ENCODE assay signal across 22 mouse cellular contexts in genomic region chr11:120366443-120367027, GRCm38 (mm10). TPM values are rescaled to one million over a fixed set of nuclear protein-coding genes. Genes with fewer than 3 reads are reported as not detected.
A peak's percentile ranks its signal among the peaks of the same experiment; 100 is the strongest.
DNase-seq lines count a peak whose midpoint lies in the region; ATAC-seq and TF ChIP-seq lines count a peak whose summit lies in the region.
"Had no signal": no experiment of that assay in that cellular context is flagged by ENCODE, and none has a peak within 500 bp of the region (broad histone marks: within the 10 kb centered on the region; RNA-seq: fewer than 3 reads in every experiment).

No protein-coding gene starts in this region.

- no peaks in the 10 kb centered on the region for H3K27me3 ChIP-seq in forebrain, embryonic 16.5 days (replicated peaks; ENCODE audit: control insufficient read depth, insufficient read depth, low read length)
- 0 out of 2 replicates have a peak, but pooled peaks cover 2% of the 10 kb centered on the region for H3K27me3 ChIP-seq in forebrain, embryonic 11.5 days (ENCODE audit: control insufficient read depth, insufficient read depth, low read length)
- H3K27me3 ChIP-seq in hindbrain, embryonic 14.5 days (ENCODE audit: control insufficient read depth, insufficient read depth, low read length) = no peaks in the 10 kb centered on the region
- peaks cover 3% of the 10 kb centered on the region; the same call in 1 of the 2 replicates for H3K27me3 ChIP-seq in hindbrain, embryonic 12.5 days
- no peaks in the 10 kb centered on the region for H3K27me3 ChIP-seq in midbrain, embryonic 10.5 days (ENCODE audit: low read depth, poor library complexity, severe bottlenecking)
- H3K27me3 ChIP-seq in midbrain, postnatal 0 days (ENCODE audit: insufficient read depth, low read length) = no peaks in the 10 kb centered on the region
- H3K27me3 ChIP-seq: embryonic facial prominence, embryonic 12.5 days; limb, embryonic 15.5 days had no signal

- H3K9me3 ChIP-seq in forebrain, embryonic 16.5 days (ENCODE audit: control insufficient read depth, low read length) = no peaks in the 10 kb centered on the region
- no peaks in the 10 kb centered on the region for H3K9me3 ChIP-seq in forebrain, embryonic 11.5 days (ENCODE audit: control insufficient read depth, low read length)
- no peaks in the 10 kb centered on the region for H3K9me3 ChIP-seq in hindbrain, embryonic 14.5 days (ENCODE audit: control insufficient read depth, low read length)
- H3K9me3 ChIP-seq in hindbrain, embryonic 12.5 days (replicated peaks) = no peaks in the 10 kb centered on the region
- no peaks in the 10 kb centered on the region for H3K9me3 ChIP-seq in midbrain, embryonic 10.5 days (replicated peaks)
- H3K9me3 ChIP-seq in midbrain, postnatal 0 days (ENCODE audit: low read length) = no peaks in the 10 kb centered on the region
- H3K9me3 ChIP-seq: embryonic facial prominence, embryonic 12.5 days; limb, embryonic 15.5 days; liver, embryonic 15.5 days had no signal

- H3K4me2 ChIP-seq in forebrain, embryonic 16.5 days (ENCODE audit: low read length) = no peak overlapping the region
- no peak overlapping the region for H3K4me2 ChIP-seq in forebrain, embryonic 11.5 days (ENCODE audit: low read depth, low read length, severe bottlenecking)
- H3K4me2 ChIP-seq in hindbrain, embryonic 14.5 days (replicated peaks) = no peak overlapping the region
- H3K4me2 ChIP-seq in hindbrain, embryonic 12.5 days (replicated peaks) = no peak overlapping the region
- H3K4me2 ChIP-seq in midbrain, postnatal 0 days (ENCODE audit: low read depth, low read length, poor library complexity, severe bottlenecking) = no peak overlapping the region
- H3K4me2 ChIP-seq: embryonic facial prominence, embryonic 12.5 days; limb, embryonic 15.5 days; liver, embryonic 15.5 days had no signal

- H3K27ac ChIP-seq in forebrain, embryonic 16.5 days (ENCODE audit: low read length) = no peak overlapping the region
- H3K27ac ChIP-seq in forebrain, embryonic 11.5 days (ENCODE audit: low read depth, low read length) = no peak overlapping the region
- H3K27ac ChIP-seq in hindbrain, embryonic 14.5 days = no peak overlapping the region
- no peak overlapping the region for H3K27ac ChIP-seq in hindbrain, embryonic 12.5 days
- H3K27ac ChIP-seq in midbrain, embryonic 10.5 days (replicated peaks) = peak overlapping the region; percentile 49
- H3K27ac ChIP-seq in midbrain, postnatal 0 days (ENCODE audit: low read depth, low read length) = peak overlapping the region; percentile 43
- H3K27ac ChIP-seq: embryonic facial prominence, embryonic 12.5 days; layer of hippocampus, adult 2 months; limb, embryonic 15.5 days; liver, embryonic 15.5 days had no signal

- TF ChIP-seq CTCF in midbrain, postnatal 0 days (IDR thresholded peaks at IDR 0.05) = no peak

- H3K4me3 ChIP-seq in forebrain, embryonic 16.5 days (replicated peaks; ENCODE audit: low read length) = no peak overlapping the region
- H3K4me3 ChIP-seq in forebrain, embryonic 11.5 days (ENCODE audit: low read depth, low read length) = no peak overlapping the region
- no peak overlapping the region for H3K4me3 ChIP-seq in hindbrain, embryonic 14.5 days (replicated peaks; ENCODE audit: low read length)
- no peak overlapping the region for H3K4me3 ChIP-seq in hindbrain, embryonic 12.5 days
- H3K4me3 ChIP-seq in midbrain, embryonic 10.5 days = no peak overlapping the region
- H3K4me3 ChIP-seq in midbrain, postnatal 0 days (ENCODE audit: low read depth, low read length) = no peak overlapping the region
- H3K4me3 ChIP-seq: embryonic facial prominence, embryonic 12.5 days; erythroblast, embryonic 14.5 days; layer of hippocampus, adult 2 months; limb, embryonic 15.5 days; liver, embryonic 15.5 days had no signal

- ATAC-seq in forebrain, embryonic 16.5 days = peak; percentile 25
- ATAC-seq in forebrain, embryonic 11.5 days (replicated peaks; ENCODE audit: low FRiP score) = no peak
- no peak for ATAC-seq in hindbrain, embryonic 14.5 days (ENCODE audit: low FRiP score)
- no peak for ATAC-seq in hindbrain, embryonic 12.5 days (ENCODE audit: low FRiP score)
- ATAC-seq in midbrain, postnatal 0 days (ENCODE audit: low FRiP score) = no peak
- ATAC-seq: inflammation-experienced regulatory T-cells, adult 6 months had no signal

- 34% methylated on average over 7 of the region's 7 CpGs for WGBS in forebrain, embryonic 16.5 days
- 36% methylated on average over 7 of the region's 7 CpGs for whole genome bisulfite sequencing in forebrain, embryonic 11.5 days
- 31% methylated on average over 7 of the region's 7 CpGs for WGBS in hindbrain, embryonic 14.5 days
- WGBS in hindbrain, embryonic 12.5 days = 31% methylated on average over 7 of the region's 7 CpGs
- 34% methylated on average over 7 of the region's 7 CpGs for WGBS in midbrain, embryonic 10.5 days
- WGBS in midbrain, postnatal 0 days = 25% methylated on average over 7 of the region's 7 CpGs

- H3K9ac ChIP-seq in forebrain, embryonic 16.5 days (replicated peaks; ENCODE audit: low read depth, low read length) = 0 out of 2 replicates have a peak overlapping the region, but pooled peaks have one; percentile 8
- H3K9ac ChIP-seq in forebrain, embryonic 11.5 days (ENCODE audit: low read length) = no peak overlapping the region
- H3K9ac ChIP-seq in hindbrain, embryonic 14.5 days = peak overlapping the region; percentile 26; the same call in 1 of the 2 replicates
- H3K9ac ChIP-seq in hindbrain, embryonic 12.5 days = no peak overlapping the region
- no peak overlapping the region for H3K9ac ChIP-seq in midbrain, postnatal 0 days (replicated peaks; ENCODE audit: low read length, poor library complexity, severe bottlenecking)
- H3K9ac ChIP-seq: embryonic facial prominence, embryonic 12.5 days; limb, embryonic 15.5 days; liver, embryonic 15.5 days had no signal

- peaks cover 13% of the 10 kb centered on the region for H3K4me1 ChIP-seq in forebrain, embryonic 16.5 days (replicated peaks; ENCODE audit: control insufficient read depth, insufficient read depth, low read length)
- no peaks in the 10 kb centered on the region; the same call in 1 of the 2 replicates for H3K4me1 ChIP-seq in forebrain, embryonic 11.5 days (replicated peaks; ENCODE audit: control insufficient read depth, insufficient read depth, low read length)
- peaks cover 14% of the 10 kb centered on the region for H3K4me1 ChIP-seq in hindbrain, embryonic 14.5 days (replicated peaks; ENCODE audit: control insufficient read depth, insufficient read depth, low read length)
- H3K4me1 ChIP-seq in hindbrain, embryonic 12.5 days = peaks cover 30% of the 10 kb centered on the region
- peaks cover 39% of the 10 kb centered on the region for H3K4me1 ChIP-seq in midbrain, embryonic 10.5 days
- peaks cover 8% of the 10 kb centered on the region; the same call in 1 of the 2 replicates for H3K4me1 ChIP-seq in midbrain, postnatal 0 days (ENCODE audit: insufficient read depth, low read length)

- H3K36me3 ChIP-seq in forebrain, embryonic 16.5 days (ENCODE audit: control insufficient read depth, insufficient read depth) = peaks cover 5% of the 10 kb centered on the region; the same call in 1 of the 2 replicates
- no peaks in the 10 kb centered on the region for H3K36me3 ChIP-seq in forebrain, embryonic 11.5 days (ENCODE audit: control insufficient read depth, insufficient read depth, low read length)
- peaks cover 31% of the 10 kb centered on the region for H3K36me3 ChIP-seq in hindbrain, embryonic 14.5 days (replicated peaks; ENCODE audit: control insufficient read depth, insufficient read depth)
- peaks cover 19% of the 10 kb centered on the region for H3K36me3 ChIP-seq in hindbrain, embryonic 12.5 days
- peaks cover 28% of the 10 kb centered on the region for H3K36me3 ChIP-seq in midbrain, embryonic 10.5 days
- peaks cover 26% of the 10 kb centered on the region for H3K36me3 ChIP-seq in midbrain, postnatal 0 days (ENCODE audit: insufficient read depth, low read length)
- H3K36me3 ChIP-seq: liver, embryonic 15.5 days had no signal

- no peak for DNase-seq in forebrain, embryonic 11.5 days (ENCODE audit: low spot score)
- no peak for DNase-seq in hindbrain, embryonic 14.5 days (ENCODE audit: low spot score)
- no peak for DNase-seq in midbrain, embryonic 10.5 days (ENCODE audit: low spot score)
- DNase-seq in midbrain, postnatal 0 days (ENCODE audit: low spot score) = no peak
- DNase-seq in thymus, postnatal 4 days = no peak
- DNase-seq in adrenal gland, adult 18-20 months (ENCODE audit: low spot score in 2 of 2) = no peak
- DNase-seq: cerebellum, adult 9-11 months; kidney, adult 2 months; kidney, postnatal 10 days; layer of hippocampus, postnatal 36 days; thymus, postnatal 14 days had no signal

RNA-seq across cellular contexts. Expression of gene Fscn2, which starts 5.2 kb away (rescaled TPM):
- 1.3 and 1.5 TPM in 2 replicates for polyA plus RNA-seq in forebrain, embryonic 16.5 days (2015; fragmentation: Nextera tagmentation; extraction: Ambion mirVana)
- polyA plus RNA-seq in forebrain, embryonic 11.5 days (2014; fragmentation: Nextera tagmentation; extraction: Ambion mirVana) = 1.0 TPM in 1 of 2 replicates, not detected in the other
- 1.6 and 2.2 TPM in 2 replicates for polyA plus RNA-seq in hindbrain, embryonic 14.5 days (2014; fragmentation: Nextera tagmentation; extraction: Ambion mirVana)
- polyA plus RNA-seq in hindbrain, embryonic 12.5 days (2016; fragmentation: Nextera tagmentation; extraction: Ambion mirVana) = 1.2 and 1.3 TPM in 2 replicates
- polyA plus RNA-seq in midbrain, embryonic 10.5 days (2016; fragmentation: Nextera tagmentation; extraction: Ambion mirVana) = 0.61 and 0.62 TPM in 2 replicates
- total RNA-seq in midbrain, postnatal 0 days (2014; rRNA removed) = 0.71 TPM in 1 of 2 replicates, not detected in the other
- polyA plus RNA-seq in midbrain, postnatal 0 days (2015; fragmentation: Nextera tagmentation; extraction: Ambion mirVana) = 0.71 and 1.5 TPM in 2 replicates
- under 1 TPM in 1 of 2 experiments, not detected in 1; 0.33 TPM for total RNA-seq in adrenal gland, adult 18-20 months (2021)
- total RNA-seq: CH12.LX; granulocyte monocyte progenitor cell, adult 5-6 weeks had no signal
- polyA plus RNA-seq: erythroblast, embryonic 14.5 days; liver, embryonic 15.5 days; small intestine, adult 2 months had no signal

RNA-seq across cellular contexts. Expression of gene Faap100, which starts 12.0 kb away (rescaled TPM):
- 72.7 and 95.3 TPM in 2 replicates for polyA plus RNA-seq in forebrain, embryonic 16.5 days (2015; fragmentation: Nextera tagmentation; extraction: Ambion mirVana)
- polyA plus RNA-seq in forebrain, embryonic 11.5 days (2014; fragmentation: Nextera tagmentation; extraction: Ambion mirVana) = 33.8 and 39.8 TPM in 2 replicates
- 85.6 and 90.1 TPM in 2 replicates for polyA plus RNA-seq in hindbrain, embryonic 14.5 days (2014; fragmentation: Nextera tagmentation; extraction: Ambion mirVana)
- 52.2 and 59.1 TPM in 2 replicates for polyA plus RNA-seq in hindbrain, embryonic 12.5 days (2016; fragmentation: Nextera tagmentation; extraction: Ambion mirVana)
- polyA plus RNA-seq in midbrain, embryonic 10.5 days (2016; fragmentation: Nextera tagmentation; extraction: Ambion mirVana) = 34.5 and 41.8 TPM in 2 replicates
- total RNA-seq in midbrain, postnatal 0 days (2014; rRNA removed) = 165 and 180 TPM in 2 replicates
- 109 and 114 TPM in 2 replicates for polyA plus RNA-seq in midbrain, postnatal 0 days (2015; fragmentation: Nextera tagmentation; extraction: Ambion mirVana)
- 10 to 100 TPM; 15.1 to 19.7 TPM for total RNA-seq in adrenal gland, adult 18-20 months (2021)

RNA-seq across cellular contexts. Expression of gene Actg1, which starts 18.2 kb away (rescaled TPM):
- polyA plus RNA-seq in forebrain, embryonic 16.5 days (2015; fragmentation: Nextera tagmentation; extraction: Ambion mirVana) = 4,159 and 4,175 TPM in 2 replicates
- polyA plus RNA-seq in forebrain, embryonic 11.5 days (2014; fragmentation: Nextera tagmentation; extraction: Ambion mirVana) = 2,808 and 3,088 TPM in 2 replicates
- polyA plus RNA-seq in hindbrain, embryonic 14.5 days (2014; fragmentation: Nextera tagmentation; extraction: Ambion mirVana) = 4,053 and 4,080 TPM in 2 replicates
- polyA plus RNA-seq in hindbrain, embryonic 12.5 days (2016; fragmentation: Nextera tagmentation; extraction: Ambion mirVana) = 3,608 and 3,685 TPM in 2 replicates
- polyA plus RNA-seq in midbrain, embryonic 10.5 days (2016; fragmentation: Nextera tagmentation; extraction: Ambion mirVana) = 2,836 and 2,964 TPM in 2 replicates
- total RNA-seq in midbrain, postnatal 0 days (2014; rRNA removed) = 2,534 and 2,842 TPM in 2 replicates
- 3,992 and 4,056 TPM in 2 replicates for polyA plus RNA-seq in midbrain, postnatal 0 days (2015; fragmentation: Nextera tagmentation; extraction: Ambion mirVana)
- total RNA-seq in adrenal gland, adult 18-20 months (2021) = 1,000 to 10,000 TPM in 1 of 2 experiments, 100 to 1,000 TPM in 1; 972 to 2,157 TPM

Comparison
In these comparisons a context has a peak if more than half of its experiments do, and no peak if none do; other contexts are left out.
1. H3K9ac ChIP-seq: peak in forebrain, embryonic 16.5 days (single experiment) and hindbrain, embryonic 14.5 days (single experiment); none in forebrain, embryonic 11.5 days (single experiment), hindbrain, embryonic 12.5 days (single experiment) and midbrain, postnatal 0 days (single experiment).
2. H3K27ac ChIP-seq: peak in midbrain, embryonic 10.5 days (single experiment) and midbrain, postnatal 0 days (single experiment); none in forebrain, embryonic 16.5 days (single experiment), forebrain, embryonic 11.5 days (single experiment), hindbrain, embryonic 14.5 days (single experiment) and hindbrain, embryonic 12.5 days (single experiment).